Mouse (Mus musculus): ENCODE measurements around the gene Arpc1a. TPM values are rescaled to one million over a fixed set of nuclear protein-coding genes. Genes with fewer than 3 reads are reported as not detected.
"Not testable (repeated sequence)": the region's sequence is repeated elsewhere in the genome, so short reads cannot be mapped to it uniquely, and the experiment has no call there.

Gene Arpc1a
- polyA plus RNA-seq, 1 experiment from 2014 or later, result 159 TPM

DNA sequence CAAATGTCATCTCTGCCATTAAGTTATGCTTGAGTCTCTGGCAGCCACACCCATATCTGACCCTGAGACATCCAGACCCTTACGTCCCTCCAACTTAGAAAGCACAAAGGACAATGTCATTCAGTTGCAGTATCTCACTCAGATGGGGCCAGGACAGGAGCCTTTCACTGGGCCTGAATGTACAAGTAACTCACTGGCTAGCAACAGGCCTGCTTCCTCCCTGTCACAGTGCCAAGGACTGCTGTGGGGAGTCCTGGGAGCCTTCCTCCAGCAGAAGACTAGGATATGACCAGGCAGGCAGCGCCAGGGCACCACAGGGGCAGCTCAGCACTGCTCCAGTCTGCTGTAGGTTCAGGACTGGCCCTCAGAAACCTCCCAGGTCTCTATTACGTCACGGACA lies 45.5 kb downstream of the Arpc1a start:
- Histone ChIP-seq H3K9me3 (no peaks in the 10 kb centered on the region), H3K27me3 (ENCODE audit: insufficient read depth, poor library complexity, severe bottlenecking) (no peaks in the 10 kb centered on the region), H3K4me1 (replicated peaks) (no peaks in the 10 kb centered on the region), H3K4me3 (no peak overlapping the region), H3K27ac (no peak overlapping the region), H3K36me3 (peaks cover 100% of the 10 kb centered on the region)
- 96% methylated on average over 4 of the region's 4 CpGs for WGBS
- DNase-seq (ENCODE audit: low spot score), result no peak

DNA sequence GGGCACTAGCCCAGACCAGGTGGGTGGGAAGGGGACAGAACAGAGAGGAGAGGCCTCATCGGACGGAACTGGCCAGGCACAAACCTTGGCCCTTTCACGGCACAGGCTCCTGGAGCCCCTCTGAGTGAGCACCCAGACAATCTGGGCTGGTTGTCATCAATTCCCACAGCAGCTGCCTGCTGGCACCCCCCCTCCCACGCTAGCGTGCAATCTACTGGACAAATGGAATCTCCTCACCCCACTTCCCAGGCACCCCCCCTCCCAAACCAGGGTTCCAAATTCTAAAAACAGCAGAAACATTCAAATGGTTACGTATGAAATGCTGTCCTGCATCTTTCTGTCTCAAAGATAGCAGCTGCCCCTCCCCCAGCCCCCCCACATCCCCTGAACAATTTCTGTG lies 46.1 kb downstream of the Arpc1a start:
- peaks cover 100% of the 10 kb centered on the region for H3K36me3 ChIP-seq
- not testable (repeated sequence) for DNase-seq (ENCODE audit: low spot score); H3K9me3 ChIP-seq; H3K27ac ChIP-seq; H3K4me1 ChIP-seq (replicated peaks); H3K4me3 ChIP-seq; H3K27me3 ChIP-seq (ENCODE audit: insufficient read depth, poor library complexity, severe bottlenecking)
- WGBS, result 91% methylated on average over 6 of the region's 6 CpGs

DNA sequence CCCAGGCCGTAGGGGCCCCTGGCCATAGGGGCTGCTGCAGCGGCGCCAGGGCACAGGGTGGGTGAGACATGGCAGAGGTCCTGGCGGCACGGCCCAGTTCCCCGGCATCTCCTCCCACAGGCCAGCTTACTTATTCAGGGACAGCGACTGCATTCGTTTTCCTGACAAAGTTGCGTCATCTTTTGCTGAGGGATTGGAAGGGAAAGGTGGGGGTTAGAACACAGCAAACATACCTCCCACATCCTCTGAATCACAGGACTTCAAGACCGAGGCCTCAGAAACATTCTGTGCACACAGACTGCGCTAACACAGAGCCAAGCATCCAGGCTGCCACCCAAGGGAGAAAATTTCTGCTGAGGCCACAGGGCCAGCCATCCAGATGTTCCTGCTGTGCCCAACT lies 46.6 kb downstream of the Arpc1a start:
- Histone ChIP-seq H3K4me1 (replicated peaks) (no peaks in the 10 kb centered on the region), H3K36me3 (peaks cover 100% of the 10 kb centered on the region), H3K9me3 (no peaks in the 10 kb centered on the region), H3K27ac (no peak overlapping the region), H3K27me3 (ENCODE audit: insufficient read depth, poor library complexity, severe bottlenecking) (no peaks in the 10 kb centered on the region), H3K4me3 (no peak overlapping the region)
- 95% methylated on average over 11 of the region's 11 CpGs for WGBS
- DNase-seq (ENCODE audit: low spot score), result no peak

DNA sequence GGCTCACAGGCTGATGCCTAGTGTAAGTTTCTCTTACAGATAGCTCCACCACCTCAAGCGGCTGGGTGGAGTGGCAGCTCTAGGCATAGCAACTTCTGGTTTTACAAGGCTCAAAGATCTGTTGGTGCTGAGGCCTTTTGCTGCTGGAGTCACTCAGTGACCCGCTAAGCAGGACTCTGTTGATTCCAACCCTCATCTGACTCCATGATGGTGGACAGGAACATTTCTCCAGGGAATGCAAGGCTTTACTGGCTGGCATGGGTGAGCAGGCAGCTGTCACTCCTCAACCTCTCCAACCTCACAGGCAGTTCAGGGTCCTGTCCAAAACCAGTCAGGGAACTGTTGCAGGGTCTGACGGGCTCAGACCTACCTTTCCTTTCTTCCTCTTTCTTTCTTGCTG lies 47.4 kb downstream of the Arpc1a start:
- no peaks in the 10 kb centered on the region for H3K27me3 ChIP-seq (ENCODE audit: insufficient read depth, poor library complexity, severe bottlenecking)
- H3K4me1 ChIP-seq (replicated peaks), result no peaks in the 10 kb centered on the region
- peaks cover 100% of the 10 kb centered on the region for H3K36me3 ChIP-seq
- H3K9me3 ChIP-seq, result no peaks in the 10 kb centered on the region
- H3K4me3 ChIP-seq, result no peak overlapping the region
- WGBS, result 95% methylated on average over 3 of the region's 3 CpGs
- no peak for DNase-seq (ENCODE audit: low spot score)
- no peak overlapping the region for H3K27ac ChIP-seq

DNA sequence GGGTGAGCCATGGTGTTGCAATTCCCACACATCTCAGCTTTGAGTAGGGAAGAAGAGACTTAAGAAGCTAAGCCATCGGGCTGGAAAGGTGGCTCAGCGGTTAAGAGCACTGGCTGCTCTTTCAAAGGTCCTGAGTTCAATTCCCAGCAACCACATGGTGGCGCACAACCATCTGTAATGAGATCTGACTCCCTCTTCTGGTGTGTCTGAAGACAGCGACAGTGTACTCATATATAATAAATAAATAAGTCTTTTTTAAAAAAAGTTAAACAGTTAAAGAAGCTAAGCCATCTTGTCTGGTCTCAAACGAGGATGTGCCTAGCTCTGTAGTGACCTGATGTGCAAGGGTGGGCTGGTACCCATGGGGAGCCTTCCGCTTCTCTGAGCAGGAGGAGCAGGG lies 49.6 kb downstream of the Arpc1a start:
- H3K36me3 ChIP-seq, result peaks cover 95% of the 10 kb centered on the region
- H3K27me3 ChIP-seq (ENCODE audit: insufficient read depth, poor library complexity, severe bottlenecking); H3K4me1 ChIP-seq (replicated peaks); H3K4me3 ChIP-seq; H3K9me3 ChIP-seq; H3K27ac ChIP-seq; DNase-seq (ENCODE audit: low spot score): not testable (repeated sequence)
- 89% methylated on average over 6 of the region's 6 CpGs for WGBS

DNA sequence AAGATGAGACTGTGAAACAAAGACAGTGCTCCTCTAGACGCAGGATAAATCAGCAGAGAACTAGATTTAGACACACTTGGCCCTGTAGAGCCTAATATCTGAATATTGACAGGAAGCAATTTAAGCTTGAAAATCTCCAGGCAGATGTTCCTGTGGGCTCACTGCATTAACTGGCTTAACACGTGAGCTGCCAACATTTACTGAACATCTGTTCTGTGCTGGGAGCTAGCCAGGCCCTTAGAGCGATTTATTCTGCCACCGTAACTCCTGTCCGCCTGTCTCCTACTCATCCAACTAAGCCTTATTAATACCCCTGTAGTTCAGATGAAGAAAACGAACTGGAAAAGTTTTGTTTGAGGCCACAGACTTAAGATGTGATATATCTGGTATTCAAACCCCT lies 55.2 kb downstream of the Arpc1a start:
- no peaks in the 10 kb centered on the region for H3K27me3 ChIP-seq (ENCODE audit: insufficient read depth, poor library complexity, severe bottlenecking)
- 26% methylated on average over 6 of the region's 6 CpGs for WGBS
- peak overlapping the region; percentile 99 for H3K4me3 ChIP-seq
- DNase-seq (ENCODE audit: low spot score), result no peak
- no peaks in the 10 kb centered on the region for H3K9me3 ChIP-seq
- peaks cover 64% of the 10 kb centered on the region for H3K36me3 ChIP-seq
- peak overlapping the region; percentile 99 for H3K27ac ChIP-seq
- peaks cover 28% of the 10 kb centered on the region for H3K4me1 ChIP-seq (replicated peaks)

DNA sequence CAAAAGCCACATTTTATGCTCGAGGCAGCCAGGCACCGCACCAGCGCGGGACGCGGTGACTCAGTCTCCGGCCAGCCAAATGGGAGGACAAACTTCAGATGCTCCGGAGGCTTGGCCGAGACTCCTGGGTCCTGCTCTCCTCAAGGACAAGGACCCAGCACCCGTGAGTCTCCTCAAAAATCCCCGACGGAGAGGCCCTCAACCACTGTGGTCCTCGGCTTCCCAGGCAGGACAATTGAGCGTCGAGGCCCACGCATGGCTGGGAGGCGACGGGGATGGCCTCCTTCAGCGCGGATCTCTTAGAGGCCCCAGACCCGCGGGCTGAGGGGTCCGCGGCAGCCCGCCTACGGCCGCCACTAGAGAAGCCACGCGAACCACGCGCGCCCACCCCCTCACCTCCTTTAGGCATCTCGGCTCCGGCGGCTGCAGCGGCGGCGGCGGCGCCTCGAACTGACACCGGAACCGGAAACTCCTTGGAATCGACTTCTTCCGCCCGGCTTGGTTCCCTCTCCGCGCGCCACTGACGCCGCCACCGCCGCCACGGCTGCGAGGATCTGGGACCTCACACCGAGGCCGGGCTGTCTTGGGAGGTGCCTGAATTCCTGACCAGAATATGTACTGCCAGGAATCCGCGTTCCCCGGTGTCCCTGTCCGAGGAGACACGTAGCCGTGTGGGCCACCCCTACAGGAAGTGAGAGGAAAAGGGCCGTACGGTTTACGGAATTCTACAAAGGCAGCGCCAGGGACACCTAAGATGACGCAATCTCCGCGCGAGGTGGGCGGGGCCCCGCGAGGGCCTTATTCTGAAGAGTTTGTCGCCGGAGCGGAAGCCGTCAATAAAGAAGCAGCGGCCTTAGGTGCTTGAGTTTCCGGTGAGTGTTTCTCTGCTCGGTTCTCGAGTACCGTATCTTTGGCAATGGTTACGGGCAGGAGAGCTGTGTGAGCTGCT lies 56.2 kb downstream of the Arpc1a start, which contains the start of the genes Pdap1 and Bud31:
TSS of gene Pdap1 (minus strand) at position 668 of the 949 bp plus-strand sequence.
TSS of gene Bud31 (plus strand) at position 792 of the 949 bp plus-strand sequence.
- peaks cover 28% of the 10 kb centered on the region for H3K4me1 ChIP-seq (replicated peaks)
- H3K9me3 ChIP-seq, result no peaks in the 10 kb centered on the region
- H3K36me3 ChIP-seq, result peaks cover 64% of the 10 kb centered on the region
- DNase-seq (ENCODE audit: low spot score), result peak; percentile 93
- H3K4me3 ChIP-seq, result peak within 1 kb of the TSS; percentile 99
- under 1% methylated on average over 84 of the region's 84 CpGs for WGBS
- H3K27me3 ChIP-seq (ENCODE audit: insufficient read depth, poor library complexity, severe bottlenecking), result no peaks in the 10 kb centered on the region
- peak within 1 kb of the TSS; percentile 99 for H3K27ac ChIP-seq

DNA sequence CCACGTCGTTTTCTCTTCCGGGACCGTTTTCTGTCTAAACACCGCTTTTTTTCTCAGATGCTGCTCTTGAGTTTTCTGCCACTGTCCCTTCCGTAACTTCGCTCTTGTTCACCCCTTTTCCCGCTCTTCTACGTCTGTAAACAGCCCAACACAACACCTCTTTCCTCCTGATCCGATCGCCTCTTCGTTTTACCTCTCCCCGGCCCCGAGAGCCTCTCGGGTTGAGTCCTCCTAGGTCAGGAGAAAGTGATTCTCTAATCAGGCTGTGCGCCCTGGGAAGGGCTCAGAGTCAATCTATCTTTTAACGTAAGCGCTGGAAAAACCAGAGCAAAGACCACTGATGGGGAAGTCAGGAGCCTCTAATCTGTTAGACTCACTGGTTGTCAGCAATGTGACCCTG lies 57.0 kb downstream of the Arpc1a start:
- no peak for DNase-seq (ENCODE audit: low spot score)
- Histone ChIP-seq H3K36me3 (peaks cover 64% of the 10 kb centered on the region), H3K27me3 (ENCODE audit: insufficient read depth, poor library complexity, severe bottlenecking) (no peaks in the 10 kb centered on the region), H3K9me3 (no peaks in the 10 kb centered on the region), H3K27ac (peak overlapping the region; percentile 99), H3K4me3 (peak overlapping the region; percentile 99), H3K4me1 (replicated peaks) (peaks cover 28% of the 10 kb centered on the region)
- WGBS, result 2% methylated on average over 18 of the region's 18 CpGs

DNA sequence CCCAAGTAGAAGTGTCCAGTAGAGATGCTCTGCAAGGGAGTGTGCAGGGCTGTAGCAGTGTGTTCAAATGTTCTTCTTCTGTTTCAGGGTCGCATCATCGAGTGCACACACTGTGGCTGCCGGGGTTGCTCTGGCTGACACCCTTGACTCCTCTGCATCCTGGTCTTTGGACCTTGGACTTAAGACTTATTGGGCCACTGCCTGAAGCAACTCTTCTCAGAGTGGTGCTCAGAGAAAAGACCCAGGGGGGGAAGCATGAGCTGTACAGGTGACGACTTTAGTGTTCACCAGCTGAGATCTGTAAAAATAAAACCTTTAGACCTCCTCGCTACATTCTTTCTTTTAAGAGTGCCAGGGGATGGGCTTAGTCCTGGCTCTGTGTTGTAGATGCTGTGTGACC lies 64.1 kb downstream of the Arpc1a start:
- H3K27ac ChIP-seq, result no peak overlapping the region
- H3K36me3 ChIP-seq, result peaks cover 100% of the 10 kb centered on the region
- no peak overlapping the region for H3K4me3 ChIP-seq
- no peaks in the 10 kb centered on the region for H3K4me1 ChIP-seq (replicated peaks)
- WGBS, result 94% methylated on average over 5 of the region's 5 CpGs
- DNase-seq (ENCODE audit: low spot score), result no peak
- H3K9me3 ChIP-seq, result no peaks in the 10 kb centered on the region
- H3K27me3 ChIP-seq (ENCODE audit: insufficient read depth, poor library complexity, severe bottlenecking), result no peaks in the 10 kb centered on the region

DNA sequence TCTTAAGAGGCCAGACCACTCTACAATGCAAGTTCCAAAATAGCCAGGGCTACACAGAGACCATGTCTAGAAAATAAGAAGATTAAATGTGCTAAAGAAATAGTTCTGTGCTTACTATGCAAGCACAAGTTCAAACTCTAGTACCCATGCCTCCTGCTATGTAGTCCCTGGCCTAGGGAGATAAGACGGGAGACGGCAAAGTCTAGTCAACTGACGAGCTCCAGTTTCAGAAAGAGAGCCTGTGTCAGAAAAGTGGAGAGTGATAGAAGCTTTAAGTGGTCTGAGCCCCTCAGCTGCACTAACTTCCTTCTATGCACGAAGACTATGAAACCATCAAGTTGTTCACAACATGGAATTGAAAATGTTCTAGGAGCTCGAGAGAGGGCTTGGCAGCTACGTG lies 65.7 kb downstream of the Arpc1a start:
- Histone ChIP-seq H3K4me1 (replicated peaks) (no peaks in the 10 kb centered on the region), H3K36me3 (peaks cover 100% of the 10 kb centered on the region), H3K27ac (no peak overlapping the region), H3K27me3 (ENCODE audit: insufficient read depth, poor library complexity, severe bottlenecking) (no peaks in the 10 kb centered on the region), H3K4me3 (no peak overlapping the region), H3K9me3 (no peaks in the 10 kb centered on the region)
- no peak for DNase-seq (ENCODE audit: low spot score)
- 87% methylated on average over 6 of the region's 6 CpGs for WGBS

DNA sequence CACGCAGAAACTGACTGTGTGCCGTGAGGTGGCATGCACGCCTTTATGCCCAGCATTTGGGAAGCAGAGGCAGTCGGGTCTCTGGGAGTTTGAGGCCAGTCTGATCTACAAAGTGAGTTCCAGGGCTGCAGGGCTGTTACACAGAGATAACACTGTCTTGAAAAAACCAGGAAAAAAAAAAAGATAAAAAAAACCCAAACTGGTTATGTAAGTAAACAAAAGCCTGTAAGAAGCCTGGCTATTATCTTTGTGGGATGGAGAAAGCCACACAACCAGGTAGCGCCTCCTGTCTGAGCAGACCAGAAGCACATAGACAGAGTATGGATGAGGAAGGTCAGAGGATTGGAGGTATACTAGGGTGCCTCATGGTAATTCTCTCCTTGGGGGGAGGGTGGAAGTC lies 69.1 kb downstream of the Arpc1a start:
- no peak overlapping the region for H3K27ac ChIP-seq
- H3K4me1 ChIP-seq (replicated peaks), result no peaks in the 10 kb centered on the region
- no peaks in the 10 kb centered on the region for H3K27me3 ChIP-seq (ENCODE audit: insufficient read depth, poor library complexity, severe bottlenecking)
- H3K36me3 ChIP-seq, result peaks cover 98% of the 10 kb centered on the region
- DNase-seq (ENCODE audit: low spot score), result no peak
- no peaks in the 10 kb centered on the region for H3K9me3 ChIP-seq
- 93% methylated on average over 5 of the region's 5 CpGs for WGBS
- no peak overlapping the region for H3K4me3 ChIP-seq

All from hindbrain, embryonic 10.5 days (tissue).